ENCODE assay signal across 16 mouse cellular contexts in genomic region chr1:85843291-85843863, GRCm38 (mm10).
"Had no signal": no experiment of that assay in that cellular context is flagged by ENCODE, and none has a peak within 500 bp of the region (broad histone marks: within the 10 kb centered on the region; RNA-seq: fewer than 3 reads in every experiment).

No protein-coding gene starts in this region.

- H3K4me1 ChIP-seq: midbrain, embryonic 10.5 days; midbrain, embryonic 12.5 days; neural tube, embryonic 13.5 days; neural tube, embryonic 15.5 days had no signal

- H3K4me2 ChIP-seq: liver, embryonic 12.5 days; lung, embryonic 15.5 days; midbrain, embryonic 12.5 days; neural tube, embryonic 13.5 days; neural tube, embryonic 15.5 days had no signal

- H3K9me3 ChIP-seq: liver, embryonic 12.5 days; lung, embryonic 15.5 days; midbrain, embryonic 10.5 days; midbrain, embryonic 12.5 days; neural tube, embryonic 13.5 days; neural tube, embryonic 15.5 days had no signal

- H3K27ac ChIP-seq: liver, embryonic 12.5 days; liver, embryonic 14.5 days; lung, embryonic 15.5 days; midbrain, embryonic 10.5 days; midbrain, embryonic 12.5 days; neural tube, embryonic 13.5 days; neural tube, embryonic 15.5 days had no signal

- H3K9ac ChIP-seq: liver, embryonic 12.5 days; liver, embryonic 14.5 days; lung, embryonic 15.5 days; midbrain, embryonic 12.5 days; neural tube, embryonic 13.5 days; neural tube, embryonic 15.5 days had no signal

- H3K4me3 ChIP-seq: liver, embryonic 12.5 days; lung, embryonic 15.5 days; midbrain, embryonic 10.5 days; midbrain, embryonic 12.5 days; myocyte; neural tube, embryonic 13.5 days; neural tube, embryonic 15.5 days had no signal

- DNase-seq: lung, adult 18-20 months; lung, postnatal 14 days; lung, postnatal 4 days; midbrain, embryonic 14.5 days; right cerebral cortex, postnatal 14 days; thymus, adult 18-20 months; thymus, postnatal 14 days; thymus, postnatal 36 days had no signal

- H3K27me3 ChIP-seq: liver, embryonic 12.5 days; lung, embryonic 15.5 days; midbrain, embryonic 12.5 days; neural tube, embryonic 13.5 days; neural tube, embryonic 15.5 days had no signal
